Mouse (Mus musculus) lung, embryonic 15.5 days (tissue): ENCODE measurements around the gene Fam76b. TPM values are rescaled to one million over a fixed set of nuclear protein-coding genes. Genes with fewer than 3 reads are reported as not detected.

Source experiments
- ATAC-seq: fragments of 200-750 bp; cut with Nextera tagmentation; 2 replicates; pipeline ENCODE4 v1.8.0; 2017; ENCODE audit warnings: moderate number of reproducible peaks, borderline replicate concordance; ENCODE audit not compliant: low FRiP score, low TSS enrichment; ENCODE audit errors: extremely low read depth
- H3K27ac ChIP-seq: fragments of 300-500 bp; sonication (generic); 2 replicates; pipeline ENCODE4 v1.5.1; 2015; ENCODE audit warnings: moderate library complexity, mild to moderate bottlenecking, inconsistent platforms
- H3K27me3 ChIP-seq: fragments of 300-500 bp; sonication (generic); 2 replicates; pipeline ENCODE4 v1.6.1; 2015; ENCODE audit warnings: inconsistent platforms
- H3K36me3 ChIP-seq: fragments of 300-500 bp; sonication (generic); 2 replicates; pipeline ENCODE4 v1.6.1; 2015; ENCODE audit warnings: inconsistent platforms
- H3K4me1 ChIP-seq: fragments of 300-500 bp; sonication (generic); 2 replicates; pipeline ENCODE4 v1.6.1; 2015; ENCODE audit warnings: inconsistent platforms
- H3K4me2 ChIP-seq: fragments of 300-500 bp; sonication (generic); 2 replicates; pipeline ENCODE4 v1.6.1; 2015; ENCODE audit warnings: inconsistent platforms, mild to moderate bottlenecking, moderate library complexity
- H3K4me3 ChIP-seq: fragments of 300-500 bp; sonication (generic); 2 replicates; pipeline ENCODE4 v1.5.1; 2015; ENCODE audit warnings: mild to moderate bottlenecking, inconsistent platforms
- H3K9ac ChIP-seq: fragments of 300-500 bp; sonication (generic); 2 replicates; pipeline ENCODE4 v1.6.1; 2015; ENCODE audit warnings: inconsistent platforms
- H3K9me3 ChIP-seq: fragments of 300-500 bp; sonication (generic); 2 replicates; pipeline ENCODE4 v1.6.1; 2016; ENCODE audit warnings: inconsistent platforms
- WGBS: fragments of 180-500 bp; shearing (Covaris S2); methylation state at CpG from one replicate; pipeline ENCODE4 v1.1.7; 2015; 5-methylcytosine and 5-hydroxymethylcytosine counted together
- polyA plus RNA-seq: library from polyadenylated mRNA; unstranded; fragments of >200 nt; fragmentation: Nextera tagmentation; extraction: Ambion mirVana; gene quantifications from 2 replicates; pipeline ENCODE4 v1.2.1, GENCODE M21; 2015

Gene Fam76b
- polyA plus RNA-seq, 1 experiment from 2014 or later: 26.6 TPM

- Histone ChIP-seq H3K27ac (peak within 1 kb of the TSS; percentile 98), H3K4me2 (peak within 1 kb of the TSS; percentile 76), H3K27me3 (no peaks in the 10 kb centered on the region), H3K36me3 (peaks cover 16% of the 10 kb centered on the region), H3K4me3 (peak within 1 kb of the TSS; percentile 81), H3K9ac (peak within 1 kb of the TSS; percentile 91), H3K4me1 (peaks cover 25% of the 10 kb centered on the region), H3K9me3 (no peaks in the 10 kb centered on the region)
- under 1% methylated on average over 44 of the region's 44 CpGs for WGBS
- ATAC-seq: peak; percentile 91
These were observed 597 bp upstream of the Fam76b start, which contains the start of gene Cep57 for GRCm38 (mm10) chr9:13826832-13827405. Cep57 (minus strand) TSS chr9:13827107.

- Histone ChIP-seq H3K4me2 (peak overlapping the region; percentile 76), H3K9ac (peak overlapping the region; percentile 91), H3K27ac (peak overlapping the region; percentile 98), H3K4me1 (peaks cover 25% of the 10 kb centered on the region), H3K36me3 (peaks cover 23% of the 10 kb centered on the region), H3K4me3 (peak overlapping the region; percentile 81), H3K27me3 (no peaks in the 10 kb centered on the region), H3K9me3 (no peaks in the 10 kb centered on the region)
- ATAC-seq: peak; percentile 23; the same call in 1 of the 2 replicates
- WGBS: 0% methylated on average over 23 of the region's 23 CpGs
These were observed 548 bp downstream of the Fam76b start for GRCm38 (mm10) chr9:13828087-13828441.

- Histone ChIP-seq H3K27me3 (no peaks in the 10 kb centered on the region), H3K4me3 (no peak overlapping the region), H3K9me3 (no peaks in the 10 kb centered on the region), H3K4me2 (no peak overlapping the region), H3K36me3 (peaks cover 82% of the 10 kb centered on the region), H3K27ac (no peak overlapping the region), H3K9ac (no peak overlapping the region), H3K4me1 (no peaks in the 10 kb centered on the region)
- ATAC-seq: no peak
- WGBS: 75% methylated on average over 3 of the region's 3 CpGs
These were observed 7.7 kb downstream of the Fam76b start for GRCm38 (mm10) chr9:13835256-13835655.

GRCm38 (mm10) chr9:13836726-13837125, 9.2 kb downstream of the Fam76b start:
- H3K27ac ChIP-seq: no peak overlapping the region
- ATAC-seq: no peak

GRCm38 (mm10) chr9:13847591-13847990, 20.1 kb downstream of the Fam76b start:
- H3K4me3 ChIP-seq: no peak overlapping the region
- H3K27ac ChIP-seq: no peak overlapping the region
- H3K9ac ChIP-seq: no peak overlapping the region
- H3K4me2 ChIP-seq: no peak overlapping the region
- H3K9me3 ChIP-seq: no peaks in the 10 kb centered on the region
- ATAC-seq: no peak
- H3K27me3 ChIP-seq: no peaks in the 10 kb centered on the region
- H3K4me1 ChIP-seq: no peaks in the 10 kb centered on the region
- WGBS: 84% methylated on average over 3 of the region's 3 CpGs
- peaks cover 26% of the 10 kb centered on the region for H3K36me3 ChIP-seq

More at GRCm38 (mm10) chr9:13836726-13837125, 9.2 kb downstream of the Fam76b start:
- Histone ChIP-seq H3K4me1 (no peaks in the 10 kb centered on the region), H3K36me3 (peaks cover 87% of the 10 kb centered on the region), H3K27me3 (no peaks in the 10 kb centered on the region), H3K4me2 (no peak overlapping the region), H3K9me3 (no peaks in the 10 kb centered on the region), H3K9ac (no peak overlapping the region), H3K4me3 (no peak overlapping the region)
- WGBS: 52% methylated on average over 2 of the region's 2 CpGs

GRCm38 (mm10) chr9:13848481-13849480, 21.3 kb downstream of the Fam76b start:
- Histone ChIP-seq H3K4me3 (no peak overlapping the region), H3K27me3 (no peaks in the 10 kb centered on the region), H3K4me2 (no peak overlapping the region), H3K9ac (no peak overlapping the region), H3K9me3 (no peaks in the 10 kb centered on the region), H3K36me3 (peaks cover 19% of the 10 kb centered on the region), H3K27ac (no peak overlapping the region), H3K4me1 (no peaks in the 10 kb centered on the region)
- 71% methylated on average over 10 of the region's 10 CpGs for WGBS
- ATAC-seq: no peak

GRCm38 (mm10) chr9:13853876-13854275, 26.4 kb downstream of the Fam76b start:
- 50% methylated on average over 3 of the region's 3 CpGs for WGBS

GRCm38 (mm10) chr9:13856247-13856646, 28.7 kb downstream of the Fam76b start:
- no peak overlapping the region for H3K4me3 ChIP-seq
- no peaks in the 10 kb centered on the region for H3K36me3 ChIP-seq
- no peak overlapping the region for H3K9ac ChIP-seq
- H3K4me1 ChIP-seq: no peaks in the 10 kb centered on the region
- ATAC-seq: no peak
- H3K4me2 ChIP-seq: no peak overlapping the region
- no peaks in the 10 kb centered on the region for H3K27me3 ChIP-seq
- no peak overlapping the region for H3K27ac ChIP-seq
- no peaks in the 10 kb centered on the region for H3K9me3 ChIP-seq
- 62% methylated on average over 1 of the region's 1 CpGs for WGBS

More at GRCm38 (mm10) chr9:13853876-13854275, 26.4 kb downstream of the Fam76b start:
- no peaks in the 10 kb centered on the region for H3K36me3 ChIP-seq
- no peak for ATAC-seq
- H3K4me1 ChIP-seq: no peaks in the 10 kb centered on the region
- H3K9ac ChIP-seq: no peak overlapping the region
- no peak overlapping the region for H3K27ac ChIP-seq
- no peak overlapping the region for H3K4me3 ChIP-seq
- H3K9me3 ChIP-seq: no peaks in the 10 kb centered on the region
- no peak overlapping the region for H3K4me2 ChIP-seq
- H3K27me3 ChIP-seq: no peaks in the 10 kb centered on the region

- no peaks in the 10 kb centered on the region for H3K27me3 ChIP-seq
- ATAC-seq: no peak
- 62% methylated on average over 4 of the region's 4 CpGs for WGBS
These were observed 29.3 kb downstream of the Fam76b start for GRCm38 (mm10) chr9:13856777-13857176.

GRCm38 (mm10) chr9:13867646-13868045, 40.1 kb downstream of the Fam76b start:
- H3K9me3 ChIP-seq: no peaks in the 10 kb centered on the region
- no peak overlapping the region for H3K27ac ChIP-seq
- no peaks in the 10 kb centered on the region for H3K27me3 ChIP-seq
- ATAC-seq: no peak
- WGBS: 59% methylated on average over 2 of the region's 2 CpGs
- H3K4me2 ChIP-seq: no peak overlapping the region
- H3K36me3 ChIP-seq: no peaks in the 10 kb centered on the region
- no peaks in the 10 kb centered on the region for H3K4me1 ChIP-seq
- H3K9ac ChIP-seq: no peak overlapping the region
- no peak overlapping the region for H3K4me3 ChIP-seq

More at GRCm38 (mm10) chr9:13856777-13857176, 29.3 kb downstream of the Fam76b start:
- Histone ChIP-seq H3K9ac (no peak overlapping the region), H3K4me1 (no peaks in the 10 kb centered on the region), H3K27ac (no peak overlapping the region), H3K36me3 (no peaks in the 10 kb centered on the region), H3K9me3 (no peaks in the 10 kb centered on the region), H3K4me2 (no peak overlapping the region), H3K4me3 (no peak overlapping the region)

- Histone ChIP-seq H3K27me3 (no peaks in the 10 kb centered on the region), H3K9ac (no peak overlapping the region), H3K27ac (no peak overlapping the region), H3K4me1 (no peaks in the 10 kb centered on the region), H3K4me3 (no peak overlapping the region), H3K9me3 (no peaks in the 10 kb centered on the region), H3K36me3 (no peaks in the 10 kb centered on the region), H3K4me2 (no peak overlapping the region)
- WGBS: 77% methylated on average over 7 of the region's 7 CpGs
- no peak for ATAC-seq
These were observed 44.1 kb downstream of the Fam76b start for GRCm38 (mm10) chr9:13871631-13872030.

- H3K27me3 ChIP-seq: no peaks in the 10 kb centered on the region
- WGBS: 39% methylated on average over 2 of the region's 2 CpGs
- no peaks in the 10 kb centered on the region for H3K4me1 ChIP-seq
- H3K4me3 ChIP-seq: no peak overlapping the region
- H3K27ac ChIP-seq: no peak overlapping the region
- no peak overlapping the region for H3K9ac ChIP-seq
- no peak overlapping the region for H3K4me2 ChIP-seq
- H3K9me3 ChIP-seq: no peaks in the 10 kb centered on the region
- no peaks in the 10 kb centered on the region for H3K36me3 ChIP-seq
- no peak for ATAC-seq
These were observed 46.8 kb downstream of the Fam76b start for GRCm38 (mm10) chr9:13874359-13874758.
